Mouse (Mus musculus) megakaryocyte, embryonic 14.5 days (primary cell): ENCODE results near the gene Ammecr1. TPM values are rescaled to one million over a fixed set of nuclear protein-coding genes. Genes with fewer than 3 reads are reported as not detected.

Experiments
- H3K27me3 ChIP-seq: replicated peaks from 2 replicates; pipeline ENCODE3; 2012; ENCODE audit warnings: inconsistent platforms
- H3K36me3 ChIP-seq: replicated peaks from 2 replicates; pipeline ENCODE3; 2012; ENCODE audit warnings: low read length, inconsistent platforms, mixed read lengths
- H3K4me1 ChIP-seq: 2 replicates; pipeline ENCODE4 v1.6.1; 2012; ENCODE audit warnings: inconsistent platforms
- H3K4me3 ChIP-seq: replicated peaks from 2 replicates; pipeline ENCODE3; 2012; ENCODE audit warnings: moderate library complexity, mild to moderate bottlenecking, inconsistent platforms
- H3K9me3 ChIP-seq: 2 replicates; pipeline ENCODE4 v1.6.1; 2012; ENCODE audit warnings: inconsistent platforms
- FLI1 ChIP-seq: IDR thresholded peaks from 2 replicates; pipeline ENCODE4 v1.6.1; 2012; ENCODE audit warnings: low read length, inconsistent platforms, mixed read lengths
- GATA1 ChIP-seq: IDR thresholded peaks from 3 replicates; pipeline ENCODE4 v1.6.1; 2012; ENCODE audit warnings: mixed read lengths, low read length, inconsistent platforms, borderline replicate concordance
- polyA plus RNA-seq: library from polyadenylated mRNA; stranded (reverse); fragments of >175 nt; gene quantifications from 2 replicates; pipeline ENCODE4 v1.2.3, GENCODE M21; 2012; ENCODE audit warnings: low replicate concordance; ENCODE audit not compliant: insufficient read depth

The Ammecr1 gene
- polyA plus RNA-seq, 1 experiment, result 1.6 TPM

DNA sequence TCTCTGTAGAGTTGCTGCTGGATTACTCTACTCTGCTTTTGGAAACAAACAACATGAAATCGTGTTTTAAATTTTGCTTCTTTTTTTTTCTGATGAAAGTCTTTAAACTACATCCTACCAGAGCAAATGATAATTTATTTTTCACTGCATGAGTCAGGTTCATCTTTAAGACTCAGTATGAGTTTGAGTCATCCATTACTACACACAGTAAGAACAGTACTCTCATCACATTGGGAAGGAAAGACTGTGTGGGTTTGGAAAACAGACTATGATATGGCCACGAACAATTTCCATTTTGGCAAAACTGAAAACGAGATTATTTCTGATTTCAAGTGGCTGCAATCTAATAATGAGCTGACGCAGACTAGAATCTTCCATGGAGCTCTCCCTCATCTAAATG lies 82.9 kb downstream of the Ammecr1 start:
- H3K27me3 ChIP-seq, result peaks cover 5% of the 10 kb centered on the region
- H3K36me3 ChIP-seq, result no peaks in the 10 kb centered on the region
- no peak for TF ChIP-seq FLI1
- TF ChIP-seq GATA1, result no peak
- no peaks in the 10 kb centered on the region for H3K9me3 ChIP-seq
- H3K4me3 ChIP-seq, result no peak overlapping the region
- no peaks in the 10 kb centered on the region for H3K4me1 ChIP-seq

DNA sequence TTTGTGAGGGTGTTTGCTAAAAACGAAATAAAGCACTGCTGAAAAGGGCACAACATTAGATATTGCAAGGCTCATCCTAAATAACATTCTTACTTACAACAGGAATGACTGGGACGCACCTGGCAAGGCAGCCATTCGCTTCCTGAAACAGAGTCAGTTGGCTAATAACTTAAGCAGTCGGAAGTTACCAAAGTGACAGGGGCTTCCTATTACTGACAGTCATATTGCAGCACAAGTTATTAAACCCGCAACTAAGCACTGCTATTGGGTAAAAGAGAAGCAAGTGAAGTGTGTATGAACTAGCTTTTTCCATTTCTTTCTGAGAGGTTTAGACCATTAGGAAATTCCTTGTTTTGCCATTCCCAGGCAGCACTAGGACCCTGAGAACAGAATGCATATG lies 84.3 kb downstream of the Ammecr1 start:
- no peak overlapping the region for H3K4me3 ChIP-seq
- no peaks in the 10 kb centered on the region for H3K27me3 ChIP-seq
- TF ChIP-seq GATA1 (no peak), FLI1 (no peak)
- H3K36me3 ChIP-seq, result no peaks in the 10 kb centered on the region
- H3K9me3 ChIP-seq, result no peaks in the 10 kb centered on the region
- H3K4me1 ChIP-seq, result no peaks in the 10 kb centered on the region

DNA sequence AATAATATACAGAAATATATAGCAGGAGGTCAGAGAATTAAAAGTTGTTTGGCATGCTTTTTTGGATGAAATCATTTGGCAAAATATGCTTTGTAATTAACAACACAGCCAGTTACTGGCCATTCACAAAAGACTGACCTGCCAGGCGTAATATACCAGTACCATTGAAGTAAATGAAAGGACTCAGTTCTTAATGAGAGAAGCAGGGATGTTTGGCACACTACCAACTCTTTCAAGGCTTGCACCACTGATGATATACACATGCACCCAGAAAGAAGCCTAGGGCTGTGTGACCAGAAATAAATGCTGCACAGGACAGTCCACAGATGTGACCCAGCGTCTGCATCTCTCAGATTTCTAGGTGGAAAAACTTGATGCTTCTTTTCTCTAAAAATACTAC lies 96.7 kb downstream of the Ammecr1 start:
- H3K27me3 ChIP-seq, result no peaks in the 10 kb centered on the region
- no peaks in the 10 kb centered on the region for H3K9me3 ChIP-seq
- H3K4me3 ChIP-seq, result no peak overlapping the region
- no peak for TF ChIP-seq FLI1
- no peak for TF ChIP-seq GATA1
- no peaks in the 10 kb centered on the region for H3K4me1 ChIP-seq
- H3K36me3 ChIP-seq, result no peaks in the 10 kb centered on the region

DNA sequence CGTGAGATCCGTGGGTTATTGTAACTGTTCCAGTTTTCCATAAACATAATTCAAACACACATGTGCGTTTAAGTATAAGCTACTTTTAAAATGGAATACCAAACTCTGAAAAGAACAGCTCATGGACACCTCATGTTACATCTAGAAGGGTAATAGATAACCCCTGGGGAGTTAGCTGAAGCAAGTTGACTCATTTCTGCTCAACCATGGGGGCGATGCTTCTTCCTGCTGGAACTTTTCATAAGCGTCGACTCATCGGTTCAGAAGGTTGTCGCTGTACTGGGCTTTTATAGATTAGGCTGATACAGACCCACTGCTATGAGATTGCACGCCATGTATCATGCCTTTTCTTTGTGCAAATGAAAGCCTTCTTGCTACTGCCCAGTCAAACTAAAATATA lies 118.5 kb downstream of the Ammecr1 start:
- TF ChIP-seq FLI1 (no peak), GATA1 (no peak)
- H3K4me1 ChIP-seq, result no peaks in the 10 kb centered on the region; the same call in 1 of the 2 replicates
- peaks cover 7% of the 10 kb centered on the region for H3K36me3 ChIP-seq
- H3K4me3 ChIP-seq, result no peak overlapping the region
- H3K27me3 ChIP-seq, result peaks cover 7% of the 10 kb centered on the region
- H3K9me3 ChIP-seq, result no peaks in the 10 kb centered on the region

DNA sequence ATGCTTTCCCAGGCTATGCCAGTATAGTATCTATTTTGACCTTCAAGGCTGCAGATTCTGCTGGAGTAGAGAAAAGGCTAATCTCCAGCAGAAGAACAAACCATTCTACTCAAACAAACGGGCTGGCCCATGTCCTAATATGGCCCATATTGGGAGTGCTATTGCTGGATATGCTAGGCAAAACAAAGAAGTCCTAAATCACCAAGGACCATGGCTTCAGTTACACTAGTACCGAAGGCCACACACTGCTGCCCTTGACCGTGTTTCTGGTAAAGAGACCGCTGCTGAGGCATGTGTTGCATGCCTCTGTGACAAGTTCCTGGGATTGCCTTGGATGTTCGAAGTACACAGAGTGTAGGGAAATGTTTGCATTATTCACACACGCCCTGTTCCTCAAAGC lies 120.3 kb downstream of the Ammecr1 start:
- Histone ChIP-seq H3K9me3 (no peaks in the 10 kb centered on the region), H3K4me1 (no peaks in the 10 kb centered on the region; the same call in 1 of the 2 replicates), H3K36me3 (peaks cover 24% of the 10 kb centered on the region), H3K4me3 (no peak overlapping the region), H3K27me3 (peaks cover 14% of the 10 kb centered on the region)
- no peak for TF ChIP-seq GATA1
- no peak for TF ChIP-seq FLI1

DNA sequence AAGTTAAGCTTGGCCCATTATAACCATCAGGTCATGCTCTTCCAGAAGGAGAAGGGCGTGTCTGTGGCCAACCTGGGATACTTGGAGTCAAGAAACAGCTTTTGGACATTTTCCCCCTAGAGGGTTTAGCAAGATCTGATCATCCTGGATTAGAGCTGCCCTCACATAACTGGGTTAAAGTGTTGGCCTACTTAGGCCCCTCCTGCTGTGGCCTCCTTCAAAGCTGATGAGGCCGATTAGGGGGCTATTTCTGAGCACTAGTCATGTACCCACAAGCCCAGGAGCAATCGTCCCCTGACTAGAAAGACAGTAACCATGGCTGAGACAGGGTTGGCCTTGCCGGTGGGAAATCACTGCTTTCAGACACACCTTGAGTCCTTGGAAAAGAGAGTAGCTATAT lies 124.6 kb downstream of the Ammecr1 start:
- H3K36me3 ChIP-seq, result peaks cover 65% of the 10 kb centered on the region
- no peak overlapping the region for H3K4me3 ChIP-seq
- H3K9me3 ChIP-seq, result no peaks in the 10 kb centered on the region
- peaks cover 18% of the 10 kb centered on the region for H3K27me3 ChIP-seq
- H3K4me1 ChIP-seq, result no peaks in the 10 kb centered on the region
- TF ChIP-seq FLI1 (no peak), GATA1 (no peak)

DNA sequence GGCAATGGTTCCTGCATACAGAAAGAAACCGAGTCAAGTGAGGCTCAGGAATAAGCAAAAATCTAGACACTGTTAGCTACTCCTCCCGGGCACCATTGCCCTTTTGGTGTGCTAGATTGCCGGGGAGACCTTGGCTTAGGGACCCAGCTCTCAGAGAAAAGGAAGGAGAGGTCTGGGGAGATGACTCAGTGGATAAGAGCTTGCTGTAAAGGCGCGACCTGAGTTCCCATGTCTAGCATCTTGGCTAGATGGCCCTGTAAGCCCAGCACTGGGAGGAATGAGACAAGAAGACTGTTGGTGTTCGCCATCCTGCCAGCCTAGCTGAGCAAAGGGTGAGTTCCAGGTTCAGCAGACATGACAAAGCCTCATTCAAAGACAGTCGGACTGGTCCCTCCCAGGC lies 127.1 kb downstream of the Ammecr1 start:
- Histone ChIP-seq H3K27me3 (peaks cover 23% of the 10 kb centered on the region), H3K9me3 (no peaks in the 10 kb centered on the region), H3K36me3 (peaks cover 86% of the 10 kb centered on the region), H3K4me3 (no peak overlapping the region), H3K4me1 (peaks cover 6% of the 10 kb centered on the region; the same call in 1 of the 2 replicates)
- TF ChIP-seq GATA1 (no peak), FLI1 (no peak)

DNA sequence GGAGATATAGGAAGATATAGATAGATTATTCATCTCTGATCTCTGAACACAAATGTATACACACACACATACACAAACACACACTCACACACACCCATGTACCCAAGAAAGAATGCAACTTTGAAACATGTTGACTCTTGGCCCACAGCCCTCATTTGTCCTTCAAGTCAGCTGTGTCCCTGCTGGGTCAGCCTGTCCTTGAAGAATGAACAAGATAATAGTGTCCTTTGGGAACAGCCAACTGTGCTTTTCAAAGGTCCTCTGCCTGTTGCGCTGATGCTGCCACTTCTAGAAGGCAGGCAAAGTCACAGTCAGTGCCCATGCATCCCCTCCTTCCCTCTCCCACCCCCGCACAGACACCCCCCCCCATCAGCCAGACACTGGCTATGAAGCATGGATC lies 127.7 kb downstream of the Ammecr1 start:
- peaks cover 23% of the 10 kb centered on the region for H3K27me3 ChIP-seq
- peaks cover 90% of the 10 kb centered on the region for H3K36me3 ChIP-seq
- H3K4me1 ChIP-seq, result peaks cover 9% of the 10 kb centered on the region; the same call in 1 of the 2 replicates
- no peak overlapping the region for H3K4me3 ChIP-seq
- H3K9me3 ChIP-seq, result no peaks in the 10 kb centered on the region
- TF ChIP-seq FLI1, result no peak

DNA sequence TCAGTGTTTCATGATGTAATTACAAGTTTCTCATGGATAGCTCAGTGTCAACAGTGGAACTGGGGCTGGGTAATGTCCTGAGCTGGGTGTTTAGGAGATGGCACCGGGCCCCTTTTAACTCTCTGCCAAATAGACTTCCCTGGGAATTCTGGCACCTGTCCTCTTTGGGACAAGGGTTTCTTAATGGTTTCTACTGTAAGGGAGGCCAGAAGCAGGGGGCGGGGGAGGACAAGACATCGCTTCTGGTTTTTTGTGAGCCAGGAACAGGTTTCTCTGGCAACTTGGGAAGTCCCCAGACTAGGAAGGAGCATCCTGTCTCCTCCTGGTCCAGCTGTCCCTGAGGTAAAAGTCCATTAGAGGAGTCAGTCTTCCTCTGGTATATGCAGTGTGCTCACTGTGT lies 129.2 kb downstream of the Ammecr1 start:
- H3K36me3 ChIP-seq, result peaks cover 96% of the 10 kb centered on the region
- TF ChIP-seq FLI1 (no peak), GATA1 (no peak)
- no peaks in the 10 kb centered on the region for H3K9me3 ChIP-seq
- H3K4me3 ChIP-seq, result no peak overlapping the region
- H3K27me3 ChIP-seq, result peaks cover 22% of the 10 kb centered on the region
- H3K4me1 ChIP-seq, result peaks cover 23% of the 10 kb centered on the region

DNA sequence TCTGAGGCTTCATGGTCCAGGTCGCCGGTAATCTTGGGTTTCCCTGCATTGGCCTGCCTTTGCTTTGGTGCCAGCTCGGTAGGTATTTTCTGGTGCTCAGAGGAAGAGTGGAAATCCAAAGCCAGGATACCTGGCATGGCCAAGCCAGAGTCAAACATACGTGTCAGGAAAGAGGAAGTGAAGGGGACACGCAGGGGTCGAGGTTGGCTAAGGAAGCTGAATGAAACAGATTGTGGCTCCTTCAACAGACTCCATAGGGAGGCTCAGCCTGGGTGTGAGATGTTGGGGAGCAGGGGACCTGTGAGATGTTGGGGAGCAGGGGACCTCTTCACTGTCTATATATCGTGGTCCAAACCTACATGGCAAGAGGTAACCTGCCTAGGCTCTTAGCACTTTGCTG lies 130.1 kb downstream of the Ammecr1 start:
- Histone ChIP-seq H3K4me1 (peaks cover 23% of the 10 kb centered on the region), H3K27me3 (peaks cover 17% of the 10 kb centered on the region), H3K36me3 (peaks cover 91% of the 10 kb centered on the region), H3K9me3 (no peaks in the 10 kb centered on the region), H3K4me3 (no peak overlapping the region)
- no peak for TF ChIP-seq GATA1
- TF ChIP-seq FLI1, result no peak

DNA sequence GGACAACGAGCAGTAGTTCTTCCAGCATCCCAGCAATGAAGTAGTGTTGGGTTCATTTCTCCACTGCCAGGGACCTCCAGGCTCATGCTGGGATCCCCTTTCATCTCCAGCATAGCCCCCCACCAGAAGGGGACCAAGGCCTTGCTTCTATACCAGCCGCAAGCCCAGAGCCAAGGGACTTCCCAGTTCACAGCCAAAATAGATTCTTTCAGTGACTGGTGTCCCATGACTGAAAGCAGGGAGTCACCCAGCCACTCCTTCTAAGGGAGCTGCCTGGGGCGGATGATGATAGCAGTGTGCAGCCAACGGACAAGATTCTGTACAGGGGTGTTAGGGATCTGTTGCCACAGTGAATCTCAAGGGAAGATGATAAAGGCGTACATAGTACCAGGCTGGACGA lies 131.7 kb downstream of the Ammecr1 start:
- peaks cover 19% of the 10 kb centered on the region for H3K27me3 ChIP-seq
- peaks cover 23% of the 10 kb centered on the region for H3K4me1 ChIP-seq
- TF ChIP-seq GATA1 (no peak), FLI1 (no peak)
- H3K9me3 ChIP-seq, result no peaks in the 10 kb centered on the region
- peaks cover 90% of the 10 kb centered on the region for H3K36me3 ChIP-seq
- H3K4me3 ChIP-seq, result no peak overlapping the region
